Comparison of ENCODE assay signal across 8 mouse cellular contexts in the genomic region with DNA sequence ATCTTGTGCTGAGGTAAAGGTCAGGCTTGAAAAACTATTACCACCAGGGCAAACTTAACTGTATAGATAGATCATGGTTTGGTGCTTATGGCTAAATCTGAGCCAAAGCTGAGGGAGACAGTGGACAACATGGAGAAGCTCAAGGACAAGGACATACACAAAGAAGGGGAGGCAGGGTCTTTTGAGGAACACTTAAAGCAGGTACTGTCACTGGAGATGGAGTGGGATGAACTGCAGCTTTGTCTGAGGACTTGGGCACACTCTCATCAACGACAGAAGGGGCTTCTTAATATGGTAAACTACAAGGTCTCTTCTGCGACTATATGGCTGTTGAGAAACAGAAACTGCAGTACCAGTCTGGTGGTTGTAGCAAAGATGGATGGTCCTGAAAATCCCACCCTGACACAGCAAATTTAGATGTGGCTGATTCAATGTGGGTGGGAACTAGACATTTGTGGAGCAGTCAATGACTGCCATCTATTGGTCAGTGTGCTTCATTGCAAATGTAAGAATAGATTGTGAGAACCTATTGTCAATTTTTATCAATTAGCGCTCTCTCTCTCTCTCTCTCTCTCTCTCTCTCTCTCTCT. TPM values are rescaled to one million over a fixed set of nuclear protein-coding genes. Genes with fewer than 3 reads are reported as not detected.
DNase-seq lines count a peak whose midpoint lies in the region; ATAC-seq and TF ChIP-seq lines count a peak whose summit lies in the region.

No protein-coding gene starts in this region.

- TF ChIP-seq EP300 in heart, postnatal 0 days (IDR thresholded peaks at IDR 0.05; ENCODE audit: low read depth) = peak; percentile 56; the same call in 1 of the 2 replicates

- H3K79me2 ChIP-seq in myocyte (ENCODE audit: control insufficient read depth, insufficient read depth) = no peaks in the 10 kb centered on the region

- peak; percentile 31; the same call in 1 of the 2 replicates for ATAC-seq in heart, postnatal 0 days (ENCODE audit: insufficient read depth, low read depth)

- no peaks in the 10 kb centered on the region for H3K27me3 ChIP-seq in heart, postnatal 0 days (ENCODE audit: control insufficient read depth, insufficient read depth, low read length)
- H3K27me3 ChIP-seq in limb, embryonic 10.5 days (ENCODE audit: low read depth, poor library complexity, severe bottlenecking) = no peaks in the 10 kb centered on the region
- H3K27me3 ChIP-seq in myocyte (ENCODE audit: control insufficient read depth, insufficient read depth, insufficient read length) = no peaks in the 10 kb centered on the region

- DNase-seq in heart, adult 11 months = peak; percentile 90
- DNase-seq in heart, postnatal 14 days = no peak
- no peak for DNase-seq in ES-E14 (ENCODE audit: low read depth, low spot score)
- peak; percentile 83 for DNase-seq in embryo, embryonic 11 days
- peak; percentile 76 for DNase-seq in heart, postnatal 0 days (ENCODE audit: low spot score)
- DNase-seq in limb, embryonic 10.5 days (ENCODE audit: low spot score) = peak; percentile 40
- no peak for DNase-seq in urinary bladder, postnatal 36 days (ENCODE audit: low spot score in 2 of 2)

- H3K4me1 ChIP-seq in ES-E14 (ENCODE audit: control insufficient read depth in 2 of 2, insufficient read depth in 2 of 2, low read length in 2 of 2, poor library complexity in 1 of 2) = peaks cover 7 to 25% of the 10 kb centered on the region in 2 experiments
- peaks cover 15% of the 10 kb centered on the region for H3K4me1 ChIP-seq in heart, postnatal 0 days (ENCODE audit: control insufficient read depth, insufficient read depth)
- peaks cover 22% of the 10 kb centered on the region for H3K4me1 ChIP-seq in limb, embryonic 10.5 days

- peak; percentile 93 for TF ChIP-seq CTCF in heart, postnatal 0 days (IDR thresholded peaks at IDR 0.05; ENCODE audit: low read depth)

- H3K9me3 ChIP-seq in ES-E14 (ENCODE audit: control insufficient read depth, insufficient read depth, low read depth, low read length) = no peaks in the 10 kb centered on the region
- H3K9me3 ChIP-seq in heart, postnatal 0 days (replicated peaks; ENCODE audit: control insufficient read depth, low read length) = no peaks in the 10 kb centered on the region
- no peaks in the 10 kb centered on the region for H3K9me3 ChIP-seq in limb, embryonic 10.5 days (replicated peaks)

- H3ac ChIP-seq in myocyte (ENCODE audit: control insufficient read depth, insufficient read length) = no peak overlapping the region

- H3K36me3 ChIP-seq in ES-E14 (ENCODE audit: control insufficient read depth, insufficient read depth, low read length, poor library complexity, severe bottlenecking) = no peaks in the 10 kb centered on the region
- no peaks in the 10 kb centered on the region for H3K36me3 ChIP-seq in heart, postnatal 0 days (replicated peaks; ENCODE audit: control insufficient read depth, insufficient read depth, low read length)
- no peaks in the 10 kb centered on the region for H3K36me3 ChIP-seq in limb, embryonic 10.5 days
- no peaks in the 10 kb centered on the region for H3K36me3 ChIP-seq in myocyte (ENCODE audit: control insufficient read depth, insufficient read depth)

- H3K27ac ChIP-seq in ES-E14 (ENCODE audit: insufficient read depth, low read depth, low read length, poor library complexity, severe bottlenecking) = no peak overlapping the region
- H3K27ac ChIP-seq in heart, postnatal 0 days (ENCODE audit: low read depth) = peak overlapping the region; percentile 87; the same call in 1 of the 2 replicates
- no peak overlapping the region for H3K27ac ChIP-seq in limb, embryonic 10.5 days

- H3K4me2 ChIP-seq in heart, postnatal 0 days (ENCODE audit: low read depth, low read length) = peak overlapping the region; percentile 33
- H3K4me2 ChIP-seq in myocyte (ENCODE audit: low read depth) = peak overlapping the region; percentile 63

- TF ChIP-seq POLR2A in myocyte (IDR thresholded peaks at IDR 0.05; ENCODE audit: insufficient read length, low read depth) = no peak

- no peak overlapping the region for H3K4me3 ChIP-seq in ES-E14 (ENCODE audit: insufficient read depth in 1 of 2, low read depth in 1 of 2, low read length in 2 of 2, poor library complexity in 1 of 2, severe bottlenecking in 1 of 2)
- H3K4me3 ChIP-seq in heart, postnatal 0 days (ENCODE audit: low read depth, low read length) = no peak overlapping the region
- H3K4me3 ChIP-seq in limb, embryonic 10.5 days = no peak overlapping the region
- H3K4me3 ChIP-seq in myocyte = no peak overlapping the region

- intact Hi-C loops in heart, postnatal 14 days (cut with DNase I) = loop anchor here (2.0 to 10.0 kb wide), 4 partner anchors 143 to 556 kb away; a partner anchor contains a TSS

- WGBS in heart, postnatal 0 days = 6% methylated on average over 3 of the region's 3 CpGs
- 36% methylated on average over 3 of the region's 3 CpGs for WGBS in limb, embryonic 10.5 days

- no peak overlapping the region for H3K9ac ChIP-seq in ES-E14 (ENCODE audit: insufficient read depth, low read depth, low read length, poor library complexity, severe bottlenecking)
- no peak overlapping the region for H3K9ac ChIP-seq in heart, postnatal 0 days (replicated peaks; ENCODE audit: low read depth, low read length)

- in situ Hi-C loops in ES-E14 (cut with MboI; ENCODE audit: low sequenced_read_pairs in 2 of 2, unreplicated experiment in 2 of 2) = loop anchor here (10.0 to 25.0 kb wide), 3 partner anchors 326 to 423 kb away; no protein-coding TSS in a partner anchor

TF ChIP-seq in ES-E14, 5 proteins besides CTCF, POLR2A, EP300 and RAD21:
- TF ChIP-seq ZC3H11A (IDR thresholded peaks at IDR 0.05; ENCODE audit: borderline replicate concordance, low read depth, low read length) (peak; percentile 95), MAFK (IDR thresholded peaks at IDR 0.05; ENCODE audit: insufficient read depth, low read depth, low read length) (peak; percentile 98), ZNF384 (IDR thresholded peaks at IDR 0.05; ENCODE audit: low read depth, low read length) (no peak)

TF ChIP-seq in myocyte, 11 proteins besides CTCF, POLR2A, EP300 and RAD21:
- TF ChIP-seq CEBPB (IDR thresholded peaks at IDR 0.05; ENCODE audit: insufficient read depth, poor library complexity, severe bottlenecking) (no peak), TCF3 (IDR thresholded peaks at IDR 0.05; ENCODE audit: insufficient read length, low read depth) (no peak), USF1 (IDR thresholded peaks at IDR 0.05; ENCODE audit: low read depth) (no peak)

RNA-seq across cellular contexts. Expression of a gene that starts 26.3 kb away (rescaled TPM):
- under 1 TPM; 0.22 to 0.54 TPM for total RNA-seq in heart, postnatal 14 days (2021)
- not detected in 2 replicates for total RNA-seq in ES-E14 (2012; rRNA removed)
- 0.19 TPM in 1 of 2 replicates, not detected in the other for total RNA-seq in heart, postnatal 0 days (2014; rRNA removed; ENCODE audit: low replicate concordance)
- not detected in 2 replicates for polyA plus RNA-seq in heart, postnatal 0 days (2015; fragmentation: Nextera tagmentation; extraction: Ambion mirVana)
- not detected in 2 replicates for polyA plus RNA-seq in limb, embryonic 10.5 days (2016; fragmentation: Nextera tagmentation; extraction: Ambion mirVana)
- not detected for polyA plus RNA-seq in myocyte (2012; fragmentation: generic; extraction: Trizol)

Comparison
In these comparisons a context has a peak if more than half of its experiments do, and no peak if none do; other contexts are left out.
1. DNase-seq: peak in heart, adult 11 months (single experiment), embryo, embryonic 11 days (single experiment), heart, postnatal 0 days (single experiment) and limb, embryonic 10.5 days (single experiment); none in heart, postnatal 14 days (0 of 2), ES-E14 (single experiment) and urinary bladder, postnatal 36 days (0 of 2).